10 mouse cellular contexts compared by ENCODE assay signal in genomic region chr5:36747071-36747470, GRCm38 (mm10). TPM values are rescaled to one million over a fixed set of nuclear protein-coding genes. Genes with fewer than 3 reads are reported as not detected.
DNase-seq lines count a peak whose midpoint lies in the region; ATAC-seq lines count a peak whose summit lies in the region.
"Had no signal": no experiment of that assay in that cellular context is flagged by ENCODE, and none has a peak within 500 bp of the region (broad histone marks: within the 10 kb centered on the region; RNA-seq: fewer than 3 reads in every experiment).

No protein-coding gene starts in this region.

- H3K9ac ChIP-seq in kidney, embryonic 14.5 days (ENCODE audit: low read depth, low read length) = no peak overlapping the region
- H3K9ac ChIP-seq in hindbrain, embryonic 16.5 days (ENCODE audit: low read depth, low read length) = no peak overlapping the region
- 0 out of 2 replicates have a peak overlapping the region, but pooled peaks have one; percentile 19 for H3K9ac ChIP-seq in midbrain, embryonic 13.5 days (replicated peaks)

- 0 out of 2 replicates have a peak, but pooled peaks cover 8% of the 10 kb centered on the region for H3K4me1 ChIP-seq in kidney, embryonic 14.5 days (ENCODE audit: control insufficient read depth, insufficient read depth, low read length)
- peaks cover 21% of the 10 kb centered on the region for H3K4me1 ChIP-seq in embryonic facial prominence, embryonic 10.5 days
- peaks cover 17% of the 10 kb centered on the region for H3K4me1 ChIP-seq in hindbrain, embryonic 16.5 days (ENCODE audit: control insufficient read depth, insufficient read depth, low read depth, low read length)
- peaks cover 23% of the 10 kb centered on the region for H3K4me1 ChIP-seq in midbrain, embryonic 13.5 days (replicated peaks)

- WGBS in kidney, embryonic 14.5 days = 83% methylated on average over 7 of the region's 7 CpGs
- 85% methylated on average over 7 of the region's 7 CpGs for WGBS in embryonic facial prominence, embryonic 10.5 days
- WGBS in hindbrain, embryonic 16.5 days = 89% methylated on average over 7 of the region's 7 CpGs
- WGBS in midbrain, embryonic 13.5 days = 91% methylated on average over 7 of the region's 7 CpGs

- peak overlapping the region; percentile 96 for H3K4me2 ChIP-seq in kidney, embryonic 14.5 days (replicated peaks; ENCODE audit: low read depth, low read length)
- H3K4me2 ChIP-seq in hindbrain, embryonic 16.5 days (ENCODE audit: low read length) = peak overlapping the region; percentile 98
- peak overlapping the region; percentile 100 for H3K4me2 ChIP-seq in midbrain, embryonic 13.5 days (replicated peaks)

- no peak for ATAC-seq in kidney, embryonic 14.5 days (ENCODE audit: low FRiP score, low TSS enrichment)
- ATAC-seq in hindbrain, embryonic 16.5 days = no peak
- no peak for ATAC-seq in midbrain, embryonic 13.5 days
- no peak for ATAC-seq in inflammation-experienced regulatory T-cells, adult 6 months

- no peaks in the 10 kb centered on the region for H3K27me3 ChIP-seq in kidney, embryonic 14.5 days (ENCODE audit: control insufficient read depth, insufficient read depth, low read length)
- H3K27me3 ChIP-seq in embryonic facial prominence, embryonic 10.5 days (replicated peaks; ENCODE audit: low read depth, poor library complexity, severe bottlenecking) = 0 out of 2 replicates have a peak, but pooled peaks cover 4% of the 10 kb centered on the region
- H3K27me3 ChIP-seq in hindbrain, embryonic 16.5 days (replicated peaks; ENCODE audit: control insufficient read depth, insufficient read depth, low read length) = no peaks in the 10 kb centered on the region
- H3K27me3 ChIP-seq in midbrain, embryonic 13.5 days = peaks cover 9% of the 10 kb centered on the region

- no peak overlapping the region for H3K27ac ChIP-seq in kidney, embryonic 14.5 days (ENCODE audit: low read depth, low read length)
- H3K27ac ChIP-seq in embryonic facial prominence, embryonic 10.5 days (replicated peaks) = no peak overlapping the region
- H3K27ac ChIP-seq in hindbrain, embryonic 16.5 days (ENCODE audit: low read depth, low read length) = no peak overlapping the region
- no peak overlapping the region for H3K27ac ChIP-seq in midbrain, embryonic 13.5 days

- peak overlapping the region; percentile 99; the same call in 1 of the 2 replicates for H3K4me3 ChIP-seq in kidney, embryonic 14.5 days (ENCODE audit: low read length)
- peak overlapping the region; percentile 100 for H3K4me3 ChIP-seq in embryonic facial prominence, embryonic 10.5 days
- H3K4me3 ChIP-seq in hindbrain, embryonic 16.5 days (ENCODE audit: low read length) = peak overlapping the region; percentile 99; the same call in 1 of the 2 replicates
- H3K4me3 ChIP-seq in midbrain, embryonic 13.5 days (replicated peaks) = peak overlapping the region; percentile 97

- no peak for DNase-seq in kidney, adult 18-20 months
- no peak for DNase-seq in embryonic facial prominence, embryonic 10.5 days (ENCODE audit: low spot score)
- DNase-seq in testis, postnatal 14 days (ENCODE audit: low spot score) = no peak
- DNase-seq in layer of hippocampus, adult 9-11 months = no peak
- DNase-seq: cerebellum, adult 8-10 months; kidney, adult 8-10 months had no signal

- no peaks in the 10 kb centered on the region for H3K36me3 ChIP-seq in kidney, embryonic 14.5 days (ENCODE audit: control insufficient read depth, insufficient read depth, low read length)
- 0 out of 2 replicates have a peak, but pooled peaks cover 3% of the 10 kb centered on the region for H3K36me3 ChIP-seq in embryonic facial prominence, embryonic 10.5 days (replicated peaks)
- H3K36me3 ChIP-seq in hindbrain, embryonic 16.5 days (ENCODE audit: control insufficient read depth, insufficient read depth, low read length) = no peaks in the 10 kb centered on the region
- H3K36me3 ChIP-seq in midbrain, embryonic 13.5 days = no peaks in the 10 kb centered on the region

- no peaks in the 10 kb centered on the region for H3K9me3 ChIP-seq in kidney, embryonic 14.5 days (ENCODE audit: control insufficient read depth, low read length)
- H3K9me3 ChIP-seq in embryonic facial prominence, embryonic 10.5 days = no peaks in the 10 kb centered on the region
- no peaks in the 10 kb centered on the region for H3K9me3 ChIP-seq in hindbrain, embryonic 16.5 days (ENCODE audit: control insufficient read depth, low read length)
- H3K9me3 ChIP-seq in midbrain, embryonic 13.5 days = no peaks in the 10 kb centered on the region

RNA-seq across cellular contexts. Expression of gene Bloc1s4, which starts 1.4 kb away (rescaled TPM):
- polyA plus RNA-seq in kidney, embryonic 14.5 days (2014; fragmentation: Nextera tagmentation; extraction: Ambion mirVana) = 26.1 and 26.7 TPM in 2 replicates
- polyA plus RNA-seq in embryonic facial prominence, embryonic 10.5 days (2016; fragmentation: Nextera tagmentation; extraction: Ambion mirVana) = 20.5 and 24.2 TPM in 2 replicates
- 25.4 and 26.0 TPM in 2 replicates for polyA plus RNA-seq in hindbrain, embryonic 16.5 days (2015; fragmentation: Nextera tagmentation; extraction: Ambion mirVana)
- polyA plus RNA-seq in midbrain, embryonic 13.5 days (2015; fragmentation: Nextera tagmentation; extraction: Ambion mirVana) = 23.7 and 27.6 TPM in 2 replicates
- 1 to 10 TPM; 1.0 to 1.9 (median 1.1) TPM for polyA plus RNA-seq in inflammation-experienced regulatory T-cells, adult 6 months (2017; shearing (Covaris generic))

RNA-seq across cellular contexts. Expression of gene Mrfap1, which starts 49.5 kb away (rescaled TPM):
- polyA plus RNA-seq in kidney, embryonic 14.5 days (2014; fragmentation: Nextera tagmentation; extraction: Ambion mirVana) = 639 and 714 TPM in 2 replicates
- 494 and 508 TPM in 2 replicates for polyA plus RNA-seq in embryonic facial prominence, embryonic 10.5 days (2016; fragmentation: Nextera tagmentation; extraction: Ambion mirVana)
- 271 and 296 TPM in 2 replicates for polyA plus RNA-seq in hindbrain, embryonic 16.5 days (2015; fragmentation: Nextera tagmentation; extraction: Ambion mirVana)
- polyA plus RNA-seq in midbrain, embryonic 13.5 days (2015; fragmentation: Nextera tagmentation; extraction: Ambion mirVana) = 296 and 302 TPM in 2 replicates
- 10 to 100 TPM; 78.5 to 96.4 (median 94.8) TPM for polyA plus RNA-seq in inflammation-experienced regulatory T-cells, adult 6 months (2017; shearing (Covaris generic))

RNA-seq across cellular contexts. Expression of gene D5Ertd579e, which starts 51.2 kb away (rescaled TPM):
- polyA plus RNA-seq in kidney, embryonic 14.5 days (2014; fragmentation: Nextera tagmentation; extraction: Ambion mirVana) = 17.7 and 30.7 TPM in 2 replicates
- 25.7 and 28.5 TPM in 2 replicates for polyA plus RNA-seq in embryonic facial prominence, embryonic 10.5 days (2016; fragmentation: Nextera tagmentation; extraction: Ambion mirVana)
- polyA plus RNA-seq in hindbrain, embryonic 16.5 days (2015; fragmentation: Nextera tagmentation; extraction: Ambion mirVana) = 25.9 and 32.6 TPM in 2 replicates
- 39.4 and 40.5 TPM in 2 replicates for polyA plus RNA-seq in midbrain, embryonic 13.5 days (2015; fragmentation: Nextera tagmentation; extraction: Ambion mirVana)
- polyA plus RNA-seq in inflammation-experienced regulatory T-cells, adult 6 months (2017; shearing (Covaris generic)) = 10 to 100 TPM; 18.2 to 32.6 (median 28.6) TPM
